Mouse (Mus musculus): ENCODE data around the gene Osbpl8. TPM values are rescaled to one million over a fixed set of nuclear protein-coding genes. Genes with fewer than 3 reads are reported as not detected.
A peak's percentile ranks its signal among the peaks of the same experiment; 100 is the strongest.
"Not testable (repeated sequence)": the region's sequence is repeated elsewhere in the genome, so short reads cannot be mapped to it uniquely, and the experiment has no call there.

Osbpl8 gene
- total RNA-seq (2021), result 10 to 100 TPM; 27.1 to 31.0 TPM
- long read RNA-seq, experiment 1, full-length matches to known transcripts, result 4 of 8 reads
- long read RNA-seq, experiment 1, partial matches to known transcripts, result 3 of 8 reads
- long read RNA-seq, experiment 1, other reads (novel, unspliced or antisense), result 1 of 8 reads
- long read RNA-seq, experiment 2, full-length matches to known transcripts, result 7 of 11 reads
- long read RNA-seq, experiment 2, partial matches to known transcripts, result 2 of 11 reads
- long read RNA-seq, experiment 2, other reads (novel, unspliced or antisense), result 2 of 11 reads

GRCm38 (mm10) chr10:111164304-111165218, at the start of gene Osbpl8:
Gene Osbpl8 (plus strand): TSS chr10:111164752.
- DNase-seq, result peak; percentile 100

GRCm38 (mm10) chr10:111117198-111117845, 47.2 kb upstream of the Osbpl8 start:
- DNase-seq, result no peak

GRCm38 (mm10) chr10:111118292-111118691, 46.3 kb upstream of the Osbpl8 start:
- no peak for DNase-seq

- no peak for DNase-seq
Measured at GRCm38 (mm10) chr10:111118991-111119650, 45.4 kb upstream of the Osbpl8 start.

GRCm38 (mm10) chr10:111119756-111120155, 44.8 kb upstream of the Osbpl8 start:
- DNase-seq, result no peak

- DNase-seq, result no peak
Measured at GRCm38 (mm10) chr10:111122864-111123398, 41.6 kb upstream of the Osbpl8 start.

- DNase-seq, result no peak
Measured at GRCm38 (mm10) chr10:111124175-111124574, 40.4 kb upstream of the Osbpl8 start.

- no peak for DNase-seq
Measured at GRCm38 (mm10) chr10:111124767-111125315, 39.7 kb upstream of the Osbpl8 start.

GRCm38 (mm10) chr10:111127388-111127787, 37.2 kb upstream of the Osbpl8 start:
- DNase-seq, result no peak

- no peak for DNase-seq
Measured at GRCm38 (mm10) chr10:111128493-111128892, 36.1 kb upstream of the Osbpl8 start.

- DNase-seq, result no peak
Measured at GRCm38 (mm10) chr10:111129867-111130620, 34.5 kb upstream of the Osbpl8 start.

GRCm38 (mm10) chr10:111130872-111131271, 33.7 kb upstream of the Osbpl8 start:
- DNase-seq, result no peak

- no peak for DNase-seq
Measured at GRCm38 (mm10) chr10:111133271-111133670, 31.3 kb upstream of the Osbpl8 start.

GRCm38 (mm10) chr10:111133936-111134335, 30.6 kb upstream of the Osbpl8 start:
- DNase-seq, result no peak

- no peak for DNase-seq
Measured at GRCm38 (mm10) chr10:111134412-111134957, 30.1 kb upstream of the Osbpl8 start.

- not testable (repeated sequence) for DNase-seq
Measured at GRCm38 (mm10) chr10:111136306-111136705, 28.2 kb upstream of the Osbpl8 start.

GRCm38 (mm10) chr10:111137905-111138304, 26.6 kb upstream of the Osbpl8 start:
- DNase-seq, result no peak

GRCm38 (mm10) chr10:111139170-111139569, 25.4 kb upstream of the Osbpl8 start:
- no peak for DNase-seq

GRCm38 (mm10) chr10:111139881-111140280, 24.7 kb upstream of the Osbpl8 start:
- no peak for DNase-seq

GRCm38 (mm10) chr10:111144371-111144959, 20.1 kb upstream of the Osbpl8 start:
- no peak for DNase-seq

Measured in adrenal gland, postnatal 10 days (tissue).